Mouse (Mus musculus): ENCODE data around the gene Piwil4.

DNA sequence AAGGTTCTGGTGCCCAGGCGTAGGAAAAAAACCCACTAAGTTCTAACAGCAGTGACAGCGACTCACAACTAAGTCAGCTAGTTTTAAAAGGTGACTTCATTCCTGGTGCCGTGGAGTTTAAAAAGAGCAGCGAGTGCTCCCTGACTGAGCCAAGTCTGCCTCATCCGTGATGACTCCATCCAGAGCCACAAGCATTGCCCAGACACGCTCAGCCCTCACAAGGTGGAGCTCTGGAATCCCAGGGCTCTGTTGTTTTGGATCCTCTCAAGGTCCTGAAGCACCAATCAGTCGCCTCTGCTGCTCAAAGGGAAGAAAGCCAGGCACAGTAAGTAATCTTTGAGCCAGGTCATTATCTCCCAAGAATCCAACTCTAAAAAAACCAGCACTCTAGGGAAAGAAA lies 77.7 kb downstream of the Piwil4 start:
- TF ChIP-seq CTCF (conservative IDR thresholded peaks at IDR 0.05 in 1 of 2, IDR thresholded peaks at IDR 0.05 in 1 of 2; ENCODE audit: low read depth in 2 of 2, low read length in 2 of 2) (no peak), GABPA (IDR thresholded peaks at IDR 0.05; ENCODE audit: insufficient replicate concordance, low read depth, low read length) (no peak), JUN (IDR thresholded peaks at IDR 0.05; ENCODE audit: insufficient read depth, low read depth, low read length) (no peak), ZMIZ1 (IDR thresholded peaks at IDR 0.05; ENCODE audit: low read depth, low read length) (no peak)
